Mouse (Mus musculus): ENCODE results near the gene Cacna1c.

GRCm38 (mm10) chr6:118805139-118805538 is 391.1 kb downstream of the Cacna1c start:
- TF ChIP-seq EP300 (IDR thresholded peaks at IDR 0.05; ENCODE audit: insufficient read depth, low read depth, low read length) (no peak), CTCF (IDR thresholded peaks at IDR 0.05; ENCODE audit: low read depth, low read length) (no peak), POLR2A (IDR thresholded peaks at IDR 0.05; ENCODE audit: insufficient read depth, low read length) (no peak)

Data from ES-Bruce4 (cell line).